Mouse (Mus musculus): ENCODE data around the gene Shcbp1l.

- TF ChIP-seq POLR2A (IDR thresholded peaks at IDR 0.05; ENCODE audit: insufficient read length, low read depth) (no peak), CEBPB (IDR thresholded peaks at IDR 0.05; ENCODE audit: insufficient read depth, poor library complexity, severe bottlenecking) (no peak), TCF12 (IDR thresholded peaks at IDR 0.05; ENCODE audit: insufficient read depth, poor library complexity, severe bottlenecking) (no peak), USF1 (IDR thresholded peaks at IDR 0.05; ENCODE audit: low read depth) (no peak), E2F4 (IDR thresholded peaks at IDR 0.05; ENCODE audit: insufficient read depth) (no peak)
These were observed 69.0 kb downstream of the Shcbp1l start for GRCm38 (mm10) chr1:153493931-153494330.
